Mouse (Mus musculus) liver, embryonic 16.5 days (tissue): ENCODE data around the gene Prdm10. TPM values are rescaled to one million over a fixed set of nuclear protein-coding genes. Genes with fewer than 3 reads are reported as not detected.
A peak's percentile ranks its signal among the peaks of the same experiment; 100 is the strongest.

Experiments
- ATAC-seq: fragments of 200-750 bp; cut with Nextera tagmentation; 2 replicates; pipeline ENCODE4 v1.8.0; 2017; ENCODE audit warnings: low read depth, mild to moderate bottlenecking, moderate number of reproducible peaks, moderate library complexity
- H3K27ac ChIP-seq: fragments of 300-500 bp; sonication (generic); 2 replicates; pipeline ENCODE4 v1.5.1; 2014; ENCODE audit warnings: mild to moderate bottlenecking, low read length
- H3K27me3 ChIP-seq: fragments of 300-500 bp; sonication (generic); 2 replicates; pipeline ENCODE4 v1.6.1; 2014; ENCODE audit warnings: low read depth, low read length, mixed read lengths; ENCODE audit not compliant: control insufficient read depth, insufficient read depth
- H3K36me3 ChIP-seq: fragments of 300-500 bp; sonication (generic); 2 replicates; pipeline ENCODE4 v1.6.1; 2014; ENCODE audit warnings: mild to moderate bottlenecking; ENCODE audit not compliant: control insufficient read depth, insufficient read depth
- H3K4me1 ChIP-seq: fragments of 300-500 bp; sonication (generic); 2 replicates; pipeline ENCODE4 v1.6.1; 2014; ENCODE audit warnings: low read depth, low read length, mixed read lengths; ENCODE audit not compliant: control insufficient read depth
- H3K4me2 ChIP-seq: fragments of 300-500 bp; sonication (generic); 2 replicates; pipeline ENCODE4 v1.6.1; 2014; ENCODE audit warnings: low read depth, low read length, mixed read lengths
- H3K4me3 ChIP-seq: fragments of 300-500 bp; sonication (generic); 2 replicates; pipeline ENCODE4 v1.5.1; 2014; ENCODE audit warnings: low read depth, mild to moderate bottlenecking, low read length
- H3K9ac ChIP-seq: fragments of 300-500 bp; sonication (generic); 2 replicates; pipeline ENCODE4 v1.6.1; 2014; ENCODE audit warnings: low read depth, low read length
- H3K9me3 ChIP-seq: fragments of 300-500 bp; sonication (generic); replicated peaks from 2 replicates; pipeline ENCODE4 v1.6.1; 2016; ENCODE audit warnings: low read length; ENCODE audit not compliant: control insufficient read depth
- WGBS: fragments of 180-500 bp; shearing (Covaris S2); extraction: QIAGEN DNeasy Blood & Tissue Kit; methylation state at CpG from one replicate; pipeline ENCODE4 v1.1.7; 2014; ENCODE audit not compliant: insufficient replicate concordance; 5-methylcytosine and 5-hydroxymethylcytosine counted together
- polyA plus RNA-seq: library from polyadenylated mRNA; unstranded; fragments of >200 nt; fragmentation: Nextera tagmentation; extraction: Ambion mirVana; gene quantifications from 2 replicates; pipeline ENCODE4 v1.2.1, GENCODE M21; 2015

Gene Prdm10
- polyA plus RNA-seq, 1 experiment from 2014 or later, result 3.1 TPM

- Histone ChIP-seq H3K4me3 (no peak overlapping the region), H3K4me2 (no peak overlapping the region), H3K27ac (no peak overlapping the region), H3K36me3 (no peaks in the 10 kb centered on the region), H3K9ac (no peak overlapping the region), H3K4me1 (peaks cover 7% of the 10 kb centered on the region), H3K27me3 (no peaks in the 10 kb centered on the region), H3K9me3 (no peaks in the 10 kb centered on the region)
- WGBS, result 78% methylated on average over 4 of the region's 4 CpGs
- ATAC-seq, result peak; percentile 54; the same call in 1 of the 2 replicates
Measured at GRCm38 (mm10) chr9:31291978-31292377, 11.6 kb downstream of the Prdm10 start.

GRCm38 (mm10) chr9:31293208-31293607 is 12.9 kb downstream of the Prdm10 start:
- 72% methylated on average over 2 of the region's 2 CpGs for WGBS
- ATAC-seq, result no peak
- H3K4me1 ChIP-seq, result peaks cover 7% of the 10 kb centered on the region

GRCm38 (mm10) chr9:31295311-31295710 is 15.0 kb downstream of the Prdm10 start:
- H3K4me2 ChIP-seq, result no peak overlapping the region
- ATAC-seq, result no peak
- H3K9ac ChIP-seq, result no peak overlapping the region
- H3K9me3 ChIP-seq, result no peaks in the 10 kb centered on the region
- no peaks in the 10 kb centered on the region for H3K36me3 ChIP-seq
- no peaks in the 10 kb centered on the region for H3K27me3 ChIP-seq
- WGBS, result 66% methylated on average over 2 of the region's 2 CpGs
- no peak overlapping the region for H3K27ac ChIP-seq
- H3K4me1 ChIP-seq, result peaks cover 9% of the 10 kb centered on the region
- no peak overlapping the region for H3K4me3 ChIP-seq

More at GRCm38 (mm10) chr9:31293208-31293607, 12.9 kb downstream of the Prdm10 start:
- Histone ChIP-seq H3K36me3 (no peaks in the 10 kb centered on the region), H3K9ac (no peak overlapping the region), H3K27ac (no peak overlapping the region; the same call in 1 of the 2 replicates), H3K4me3 (no peak overlapping the region), H3K27me3 (no peaks in the 10 kb centered on the region), H3K9me3 (no peaks in the 10 kb centered on the region), H3K4me2 (no peak overlapping the region)

- WGBS, result 69% methylated on average over 3 of the region's 3 CpGs
- no peak overlapping the region for H3K4me2 ChIP-seq
- H3K27me3 ChIP-seq, result no peaks in the 10 kb centered on the region
- no peaks in the 10 kb centered on the region for H3K9me3 ChIP-seq
- H3K4me1 ChIP-seq, result peaks cover 15% of the 10 kb centered on the region
- no peaks in the 10 kb centered on the region for H3K36me3 ChIP-seq
- ATAC-seq, result no peak
- no peak overlapping the region for H3K27ac ChIP-seq
- no peak overlapping the region for H3K4me3 ChIP-seq
- no peak overlapping the region for H3K9ac ChIP-seq
Measured at GRCm38 (mm10) chr9:31296293-31296692, 16.0 kb downstream of the Prdm10 start.

- Histone ChIP-seq H3K4me1 (peaks cover 19% of the 10 kb centered on the region), H3K27ac (no peak overlapping the region)
Measured at GRCm38 (mm10) chr9:31298751-31299150, 18.4 kb downstream of the Prdm10 start.

GRCm38 (mm10) chr9:31300525-31300924 is 20.2 kb downstream of the Prdm10 start:
- no peak overlapping the region for H3K4me3 ChIP-seq
- H3K9ac ChIP-seq, result no peak overlapping the region
- H3K4me1 ChIP-seq, result peaks cover 19% of the 10 kb centered on the region
- H3K36me3 ChIP-seq, result no peaks in the 10 kb centered on the region
- no peaks in the 10 kb centered on the region for H3K27me3 ChIP-seq
- H3K4me2 ChIP-seq, result no peak overlapping the region
- H3K27ac ChIP-seq, result peak overlapping the region; percentile 84
- no peaks in the 10 kb centered on the region for H3K9me3 ChIP-seq
- 30% methylated on average over 5 of the region's 5 CpGs for WGBS
- ATAC-seq, result peak; percentile 57

More at GRCm38 (mm10) chr9:31298751-31299150, 18.4 kb downstream of the Prdm10 start:
- Histone ChIP-seq H3K9ac (no peak overlapping the region), H3K4me3 (no peak overlapping the region), H3K27me3 (no peaks in the 10 kb centered on the region), H3K36me3 (no peaks in the 10 kb centered on the region), H3K4me2 (no peak overlapping the region), H3K9me3 (no peaks in the 10 kb centered on the region)
- no peak for ATAC-seq
- WGBS, result 63% methylated on average over 6 of the region's 6 CpGs

- H3K4me1 ChIP-seq, result peaks cover 19% of the 10 kb centered on the region
Measured at GRCm38 (mm10) chr9:31301107-31301506, 20.8 kb downstream of the Prdm10 start.

GRCm38 (mm10) chr9:31301526-31302311 is 21.4 kb downstream of the Prdm10 start:
- Histone ChIP-seq H3K27ac (peak overlapping the region; percentile 84), H3K4me1 (peaks cover 19% of the 10 kb centered on the region), H3K9me3 (no peaks in the 10 kb centered on the region), H3K27me3 (no peaks in the 10 kb centered on the region), H3K36me3 (no peaks in the 10 kb centered on the region), H3K4me3 (no peak overlapping the region), H3K4me2 (no peak overlapping the region), H3K9ac (no peak overlapping the region)
- ATAC-seq, result peak; percentile 52
- 48% methylated on average over 5 of the region's 5 CpGs for WGBS

More at GRCm38 (mm10) chr9:31301107-31301506, 20.8 kb downstream of the Prdm10 start:
- Histone ChIP-seq H3K9ac (no peak overlapping the region), H3K27me3 (no peaks in the 10 kb centered on the region), H3K27ac (peak overlapping the region; percentile 84), H3K4me3 (no peak overlapping the region), H3K36me3 (no peaks in the 10 kb centered on the region), H3K4me2 (no peak overlapping the region), H3K9me3 (no peaks in the 10 kb centered on the region)
- ATAC-seq, result peak; percentile 63
- WGBS, result 5% methylated on average over 5 of the region's 5 CpGs

- Histone ChIP-seq H3K4me2 (no peak overlapping the region), H3K27ac (no peak overlapping the region), H3K4me3 (no peak overlapping the region), H3K9me3 (no peaks in the 10 kb centered on the region), H3K27me3 (no peaks in the 10 kb centered on the region), H3K4me1 (peaks cover 19% of the 10 kb centered on the region), H3K9ac (no peak overlapping the region), H3K36me3 (no peaks in the 10 kb centered on the region)
- 39% methylated on average over 3 of the region's 3 CpGs for WGBS
- no peak for ATAC-seq
Measured at GRCm38 (mm10) chr9:31304358-31304757, 24.0 kb downstream of the Prdm10 start.
